Comparison of ENCODE assay signal across 8 mouse cellular contexts in the genomic region with DNA sequence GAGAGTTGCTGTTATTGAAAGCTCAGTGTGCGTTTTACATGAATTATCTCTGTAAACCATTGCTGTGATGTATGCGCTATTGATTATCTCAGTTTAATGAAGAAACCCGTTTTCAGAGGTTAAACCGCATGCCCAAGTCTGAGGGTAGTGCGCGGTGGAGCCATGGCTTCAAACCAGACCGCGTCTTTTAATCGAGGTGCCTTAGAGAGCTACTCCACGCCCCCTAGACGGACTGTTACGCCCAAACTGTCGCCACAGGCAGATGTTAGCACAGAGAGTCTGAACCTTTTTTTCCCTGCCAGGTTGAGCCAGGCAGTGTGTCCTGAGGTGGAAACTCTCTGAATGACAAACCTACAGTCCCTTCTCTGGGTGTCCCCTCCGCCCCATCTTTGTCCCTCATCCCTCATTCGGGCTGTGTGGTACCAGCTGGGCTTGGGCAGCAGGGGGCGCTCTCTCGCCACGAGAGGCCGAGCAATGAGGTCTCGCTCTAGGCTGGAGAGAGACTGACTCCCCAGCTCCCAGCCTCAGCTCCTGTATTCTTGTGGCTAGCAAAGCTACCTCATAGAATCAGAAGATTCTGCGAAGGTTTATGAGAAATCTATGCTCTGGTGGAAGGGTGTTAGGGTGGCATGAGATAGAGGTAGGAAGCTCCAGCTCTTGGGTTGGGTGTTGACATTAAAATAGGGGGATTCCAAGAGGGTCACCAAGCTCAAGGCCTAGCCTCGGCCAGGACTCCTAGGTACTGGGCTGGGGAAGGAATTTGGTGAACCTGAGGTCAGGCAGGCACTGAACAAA. TPM values are rescaled to one million over a fixed set of nuclear protein-coding genes. Genes with fewer than 3 reads are reported as not detected.
DNase-seq lines count a peak whose midpoint lies in the region; ATAC-seq lines count a peak whose summit lies in the region.

No protein-coding gene starts in this region.

- intact Hi-C loops in gastrocnemius, postnatal 36 days (cut with DNase I) = loop anchor here (5.0 to 10.0 kb wide), 3 partner anchors 163 to 570 kb away; no protein-coding TSS in a partner anchor
- intact Hi-C loops in left cerebral cortex, postnatal 14 days (cut with DNase I) = loop anchor here (2.0 to 5.0 kb wide), 3 partner anchors 160 to 571 kb away; no protein-coding TSS in a partner anchor

- peak; percentile 86 for ATAC-seq in intestine, embryonic 15.5 days

- no peaks in the 10 kb centered on the region for H3K36me3 ChIP-seq in intestine, embryonic 15.5 days

- H3K4me3 ChIP-seq in intestine, embryonic 15.5 days (replicated peaks) = no peak overlapping the region

- peak; percentile 84 to 95 for DNase-seq in adrenal gland, adult (ENCODE audit: inconsistent age in 2 of 2, low spot score in 1 of 2)
- peak; percentile 91 for DNase-seq in embryo, embryonic 10.5 days (ENCODE audit: low spot score)
- peak; percentile 79 to 83 for DNase-seq in gastrocnemius, postnatal 36 days
- DNase-seq in left cerebral cortex, postnatal 14 days (ENCODE audit: low spot score in 2 of 2) = peak; percentile 61 to 84
- DNase-seq in mesoderm, embryonic 11.5 days (ENCODE audit: low read depth, low spot score) = peak; percentile 85
- peak; percentile 81 for DNase-seq in right cerebral cortex, postnatal 14 days
- DNase-seq in urinary bladder, postnatal 25 days (ENCODE audit: low spot score) = peak; percentile 85

- H3K4me1 ChIP-seq in intestine, embryonic 15.5 days (replicated peaks) = peaks cover 3% of the 10 kb centered on the region

- H3K9ac ChIP-seq in intestine, embryonic 15.5 days = no peak overlapping the region

- 13% methylated on average over 22 of the region's 22 CpGs for WGBS in intestine, embryonic 15.5 days

- peak overlapping the region; percentile 43; the same call in 1 of the 2 replicates for H3K4me2 ChIP-seq in intestine, embryonic 15.5 days (replicated peaks)

- H3K9me3 ChIP-seq in intestine, embryonic 15.5 days = no peaks in the 10 kb centered on the region

- no peak overlapping the region for H3K27ac ChIP-seq in intestine, embryonic 15.5 days

- no peaks in the 10 kb centered on the region for H3K27me3 ChIP-seq in intestine, embryonic 15.5 days (replicated peaks)

RNA-seq across cellular contexts. Expression of a gene that starts 41.7 kb away (rescaled TPM):
- total RNA-seq in gastrocnemius, postnatal 36 days (2021) = not detected
- not detected in 2 replicates for polyA plus RNA-seq in intestine, embryonic 15.5 days (2015; fragmentation: Nextera tagmentation; extraction: Ambion mirVana)
- not detected for total RNA-seq in left cerebral cortex, postnatal 14 days (2021)

RNA-seq across cellular contexts. Expression of a gene that starts 48.0 kb away (rescaled TPM):
- 100 to 1,000 TPM; 123 to 140 TPM for total RNA-seq in gastrocnemius, postnatal 36 days (2021)
- 59.6 and 62.3 TPM in 2 replicates for polyA plus RNA-seq in intestine, embryonic 15.5 days (2015; fragmentation: Nextera tagmentation; extraction: Ambion mirVana)
- total RNA-seq in left cerebral cortex, postnatal 14 days (2021) = 10 to 100 TPM; 68.6 to 75.4 TPM
